Mouse (Mus musculus): ENCODE data around the gene Smim24.

GRCm38 (mm10) chr10:81392781-81393185 lies at the start of gene Smim24:
- TF ChIP-seq EP300 (IDR thresholded peaks at IDR 0.05; ENCODE audit: insufficient read depth, low read depth, low read length) (no peak), CTCF (IDR thresholded peaks at IDR 0.05; ENCODE audit: low read depth, low read length) (no peak)

Measured in ES-Bruce4 (cell line).